Mouse (Mus musculus): ENCODE data around the gene Arcn1. TPM values are rescaled to one million over a fixed set of nuclear protein-coding genes. Genes with fewer than 3 reads are reported as not detected.

Gene Arcn1
- polyA plus RNA-seq, 2 experiments, result 111 to 221 TPM

DNA sequence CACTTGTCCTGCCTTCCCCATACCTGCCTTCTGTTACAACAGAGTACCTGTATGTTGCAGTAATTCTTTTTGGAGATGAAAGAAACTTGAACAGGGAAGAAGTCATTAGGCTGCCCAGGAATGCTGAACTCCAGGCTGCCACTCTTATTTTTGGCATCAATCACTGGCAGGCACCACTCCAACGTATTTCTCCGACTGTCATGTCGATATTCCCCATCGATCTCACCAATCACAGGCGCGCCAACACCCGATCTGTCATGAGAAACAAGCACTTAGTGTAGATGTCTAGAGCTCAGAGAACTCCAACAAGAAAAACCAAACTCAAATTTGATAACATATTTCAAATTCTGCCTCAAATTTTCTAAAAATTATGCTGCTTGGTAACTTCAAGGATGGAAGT, 22.3 kb downstream of the Arcn1 start:
- no peak for DNase-seq (ENCODE audit: low spot score)

DNA sequence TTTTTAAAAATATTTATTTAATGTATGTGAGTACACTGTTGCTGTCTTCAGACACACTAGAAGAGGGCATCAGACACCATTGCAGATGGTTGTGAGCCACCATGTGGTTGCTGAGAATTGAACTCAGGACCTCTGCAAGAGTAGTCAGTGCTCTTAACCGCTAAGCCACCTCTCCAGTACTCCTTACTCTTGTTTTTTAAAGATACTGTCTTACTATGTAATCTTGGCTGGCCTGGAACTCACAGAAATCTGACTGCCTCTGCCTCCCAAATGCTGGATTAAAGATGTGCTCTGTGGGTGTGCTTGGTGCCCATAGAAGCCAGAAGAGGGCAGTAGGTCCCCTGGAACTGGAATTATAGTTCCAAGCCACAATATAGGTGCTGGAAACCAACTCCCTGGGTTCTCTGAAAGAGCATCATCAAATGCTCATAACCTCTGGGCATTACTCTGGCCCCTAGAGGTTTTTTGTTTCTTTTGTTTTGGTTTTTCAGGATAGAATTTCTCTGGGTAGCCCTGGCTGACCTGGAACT, 26.9 kb downstream of the Arcn1 start:
- Histone ChIP-seq H3K4me2 (replicated peaks; ENCODE audit: low read depth, low read length, severe bottlenecking) (no peak overlapping the region), H3K27ac (replicated peaks; ENCODE audit: low read depth, low read length) (no peak overlapping the region), H3K27me3 (ENCODE audit: control insufficient read depth, insufficient read depth, low read length) (no peaks in the 10 kb centered on the region), H3K9ac (ENCODE audit: low read depth, low read length, severe bottlenecking) (no peak overlapping the region), H3K4me1 (ENCODE audit: control insufficient read depth, insufficient read depth, low read length) (peaks cover 14% of the 10 kb centered on the region), H3K4me3 (replicated peaks; ENCODE audit: low read length) (no peak overlapping the region), H3K36me3 (ENCODE audit: control insufficient read depth, insufficient read depth, low read length) (peaks cover 40% of the 10 kb centered on the region), H3K9me3 (ENCODE audit: control insufficient read depth, low read length) (no peaks in the 10 kb centered on the region)
- no peak for ATAC-seq (ENCODE audit: low FRiP score, low read depth)
- TF ChIP-seq POLR2A (IDR thresholded peaks at IDR 0.05; ENCODE audit: borderline replicate concordance, extremely low read depth, insufficient read depth, insufficient read length), result no peak
- no peak for DNase-seq (ENCODE audit: low spot score)
- 78% methylated on average over 1 of the region's 1 CpGs for WGBS

More for the DNA sequence above, 22.3 kb downstream of the Arcn1 start:
- no peak for ATAC-seq (ENCODE audit: low FRiP score, low read depth)
- H3K27ac ChIP-seq (replicated peaks; ENCODE audit: low read depth, low read length), result no peak overlapping the region
- no peak overlapping the region for H3K9ac ChIP-seq (ENCODE audit: low read depth, low read length, severe bottlenecking)
- WGBS, result 96% methylated on average over 7 of the region's 7 CpGs
- H3K36me3 ChIP-seq (ENCODE audit: control insufficient read depth, insufficient read depth, low read length), result peaks cover 85% of the 10 kb centered on the region
- H3K9me3 ChIP-seq (ENCODE audit: control insufficient read depth, low read length), result no peaks in the 10 kb centered on the region
- no peak overlapping the region for H3K4me3 ChIP-seq (replicated peaks; ENCODE audit: low read length)
- H3K4me1 ChIP-seq (ENCODE audit: control insufficient read depth, insufficient read depth, low read length), result no peaks in the 10 kb centered on the region
- no peak overlapping the region for H3K4me2 ChIP-seq (replicated peaks; ENCODE audit: low read depth, low read length, severe bottlenecking)
- H3K27me3 ChIP-seq (ENCODE audit: control insufficient read depth, insufficient read depth, low read length), result no peaks in the 10 kb centered on the region
- no peak for TF ChIP-seq POLR2A (IDR thresholded peaks at IDR 0.05; ENCODE audit: borderline replicate concordance, extremely low read depth, insufficient read depth, insufficient read length)

DNA sequence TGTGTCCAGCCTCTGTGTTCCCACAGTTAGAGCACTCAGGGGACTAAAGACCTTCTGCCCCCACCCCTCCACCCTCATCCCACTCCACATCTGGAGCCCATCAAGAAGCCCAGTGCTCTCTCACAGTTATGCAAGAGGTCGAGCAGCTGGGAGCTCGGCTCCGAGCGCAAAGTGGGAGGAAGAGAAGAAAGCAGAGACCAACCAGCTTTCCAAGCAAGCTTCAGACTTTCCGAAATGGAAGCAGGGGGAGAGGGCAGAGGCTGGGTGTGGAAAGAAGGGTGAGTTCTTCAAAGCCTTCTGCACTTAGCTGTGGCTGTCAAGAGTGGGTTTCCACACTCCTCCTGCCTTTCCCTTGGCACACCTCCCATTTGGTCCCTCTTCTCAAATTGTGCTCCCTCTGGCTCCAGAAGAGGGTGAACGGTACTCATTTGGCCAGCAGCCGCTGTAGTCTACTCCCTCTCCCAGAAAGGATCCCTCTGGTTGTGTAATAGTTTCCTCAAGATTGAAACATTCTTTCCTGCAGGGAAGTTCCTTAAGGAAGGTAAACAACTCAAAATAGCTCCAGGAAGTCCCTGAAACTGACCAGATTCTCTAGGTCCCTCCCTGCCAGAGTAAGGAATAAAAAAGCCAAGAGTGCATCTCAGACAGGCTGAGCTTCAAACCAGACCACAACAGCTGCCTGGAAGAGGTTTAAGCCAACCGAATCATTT, 30.2 kb downstream of the Arcn1 start:
- TF ChIP-seq POLR2A (IDR thresholded peaks at IDR 0.05; ENCODE audit: borderline replicate concordance, extremely low read depth, insufficient read depth, insufficient read length), result no peak
- Histone ChIP-seq H3K36me3 (ENCODE audit: control insufficient read depth, insufficient read depth, low read length) (peaks cover 8% of the 10 kb centered on the region), H3K4me3 (replicated peaks; ENCODE audit: low read length) (no peak overlapping the region), H3K9ac (ENCODE audit: low read depth, low read length, severe bottlenecking) (no peak overlapping the region), H3K9me3 (ENCODE audit: control insufficient read depth, low read length) (no peaks in the 10 kb centered on the region), H3K4me2 (replicated peaks; ENCODE audit: low read depth, low read length, severe bottlenecking) (peak overlapping the region; percentile 23), H3K27me3 (ENCODE audit: control insufficient read depth, insufficient read depth, low read length) (no peaks in the 10 kb centered on the region), H3K27ac (replicated peaks; ENCODE audit: low read depth, low read length) (peak overlapping the region; percentile 77), H3K4me1 (ENCODE audit: control insufficient read depth, insufficient read depth, low read length) (peaks cover 28% of the 10 kb centered on the region)
- WGBS, result 13% methylated on average over 8 of the region's 8 CpGs
- DNase-seq (ENCODE audit: low spot score) (peak; percentile 73), ATAC-seq (ENCODE audit: low FRiP score, low read depth) (peak; percentile 49)

DNA sequence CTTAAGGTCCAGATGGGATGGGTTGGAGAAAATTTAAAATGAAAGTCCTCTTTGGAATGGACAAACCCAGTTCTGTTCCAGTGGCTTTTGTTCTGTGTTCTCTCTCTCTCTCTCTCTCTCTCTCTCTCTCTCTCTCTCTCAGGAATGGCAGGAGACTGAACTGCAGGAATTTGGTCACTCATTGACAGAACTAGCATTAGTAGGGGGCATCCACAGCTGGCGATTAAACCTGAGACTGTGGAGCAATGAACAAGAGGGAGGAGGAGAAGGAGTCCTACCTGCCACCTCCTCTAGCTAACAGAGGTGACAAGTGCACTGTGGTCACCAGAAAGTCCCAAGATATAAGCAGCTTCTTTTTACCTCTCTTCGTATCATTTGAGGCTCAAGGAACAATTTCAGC, 31.3 kb downstream of the Arcn1 start:
- TF ChIP-seq POLR2A (IDR thresholded peaks at IDR 0.05; ENCODE audit: borderline replicate concordance, extremely low read depth, insufficient read depth, insufficient read length), result no peak
- no peak for ATAC-seq (ENCODE audit: low FRiP score, low read depth)
- no peaks in the 10 kb centered on the region for H3K27me3 ChIP-seq (ENCODE audit: control insufficient read depth, insufficient read depth, low read length)
- peaks cover 28% of the 10 kb centered on the region for H3K4me1 ChIP-seq (ENCODE audit: control insufficient read depth, insufficient read depth, low read length)
- no peak overlapping the region for H3K9ac ChIP-seq (ENCODE audit: low read depth, low read length, severe bottlenecking)
- H3K4me2 ChIP-seq (replicated peaks; ENCODE audit: low read depth, low read length, severe bottlenecking), result no peak overlapping the region
- peak overlapping the region; percentile 86; the same call in 1 of the 2 replicates for H3K27ac ChIP-seq (replicated peaks; ENCODE audit: low read depth, low read length)
- H3K4me3 ChIP-seq (replicated peaks; ENCODE audit: low read length), result no peak overlapping the region
- WGBS, result 70% methylated on average over 2 of the region's 2 CpGs
- no peak for DNase-seq (ENCODE audit: low spot score)
- no peaks in the 10 kb centered on the region for H3K9me3 ChIP-seq (ENCODE audit: control insufficient read depth, low read length)
- peaks cover 5% of the 10 kb centered on the region; the same call in 1 of the 2 replicates for H3K36me3 ChIP-seq (ENCODE audit: control insufficient read depth, insufficient read depth, low read length)

DNA sequence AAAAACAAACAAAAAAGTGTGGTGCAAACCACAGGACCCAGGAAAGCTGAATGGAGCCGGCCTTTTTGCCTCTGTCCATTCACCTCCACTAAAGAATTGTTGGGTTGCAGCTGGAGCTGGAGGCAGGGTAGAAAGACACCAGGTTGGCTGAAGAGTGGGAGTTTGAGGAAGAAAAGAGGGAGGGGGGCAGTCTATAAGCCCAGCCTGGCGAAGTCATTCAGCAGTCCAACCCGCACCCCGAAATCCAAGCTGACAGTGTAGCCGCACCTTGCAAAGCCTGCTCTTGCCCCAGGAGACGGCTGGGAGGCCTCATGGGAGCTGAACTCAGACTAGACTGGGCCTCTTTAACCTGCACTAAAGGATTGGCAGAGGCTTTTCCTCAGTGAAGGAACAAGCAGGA, 31.8 kb downstream of the Arcn1 start:
- H3K9ac ChIP-seq (ENCODE audit: low read depth, low read length, severe bottlenecking), result no peak overlapping the region
- no peak overlapping the region for H3K4me3 ChIP-seq (replicated peaks; ENCODE audit: low read length)
- no peak for DNase-seq (ENCODE audit: low spot score)
- WGBS, result 72% methylated on average over 6 of the region's 6 CpGs
- peak overlapping the region; percentile 86; the same call in 1 of the 2 replicates for H3K27ac ChIP-seq (replicated peaks; ENCODE audit: low read depth, low read length)
- peak overlapping the region; percentile 95; the same call in 1 of the 2 replicates for H3K4me2 ChIP-seq (replicated peaks; ENCODE audit: low read depth, low read length, severe bottlenecking)
- ATAC-seq (ENCODE audit: low FRiP score, low read depth), result no peak
- H3K9me3 ChIP-seq (ENCODE audit: control insufficient read depth, low read length), result no peaks in the 10 kb centered on the region
- no peaks in the 10 kb centered on the region for H3K27me3 ChIP-seq (ENCODE audit: control insufficient read depth, insufficient read depth, low read length)
- TF ChIP-seq POLR2A (IDR thresholded peaks at IDR 0.05; ENCODE audit: borderline replicate concordance, extremely low read depth, insufficient read depth, insufficient read length), result no peak
- 0 out of 2 replicates have a peak, but pooled peaks cover 1% of the 10 kb centered on the region for H3K36me3 ChIP-seq (ENCODE audit: control insufficient read depth, insufficient read depth, low read length)
- H3K4me1 ChIP-seq (ENCODE audit: control insufficient read depth, insufficient read depth, low read length), result peaks cover 28% of the 10 kb centered on the region

Data from limb, embryonic 14.5 days (tissue).